Mouse (Mus musculus) olfactory bulb, adult 2 months (tissue): ENCODE results near the gene 1600012H06Rik.
"Not testable (repeated sequence)": the region's sequence is repeated elsewhere in the genome, so short reads cannot be mapped to it uniquely, and the experiment has no call there.

ENCODE experiments used
- CTCF ChIP-seq: fragments of 200-500 bp; IDR thresholded peaks from 2 replicates; pipeline ENCODE4 v1.5.1; 2012; ENCODE audit warnings: low read depth, mild to moderate bottlenecking, low read length, moderate library complexity; ENCODE audit not compliant: insufficient read depth
- POLR2A ChIP-seq: fragments of 200-500 bp; IDR thresholded peaks from 2 replicates; pipeline ENCODE4 v1.6.1; 2012; ENCODE audit warnings: mild to moderate bottlenecking, low read depth, low read length, moderate library complexity; ENCODE audit not compliant: insufficient read depth

- not testable (repeated sequence) for TF ChIP-seq CTCF, POLR2A
Measured at GRCm38 (mm10) chr17:14990116-14990702, 47.2 kb downstream of the 1600012H06Rik start.
